Mouse (Mus musculus) midbrain, embryonic 16.5 days (tissue): ENCODE data around the gene Mark1. TPM values are rescaled to one million over a fixed set of nuclear protein-coding genes. Genes with fewer than 3 reads are reported as not detected.

ENCODE experiments used
- ATAC-seq: fragments of 200-750 bp; cut with Nextera tagmentation; 2 replicates; pipeline ENCODE4 v1.8.0; 2017; ENCODE audit warnings: moderate TSS enrichment
- H3K27ac ChIP-seq: fragments of 300-500 bp; sonication (generic); 2 replicates; pipeline ENCODE4 v1.5.1; 2014; ENCODE audit warnings: mild to moderate bottlenecking, low read length, mixed read lengths
- H3K27me3 ChIP-seq: fragments of 300-500 bp; sonication (generic); 2 replicates; pipeline ENCODE4 v1.6.1; 2014; ENCODE audit warnings: low read depth, low read length, mixed read lengths; ENCODE audit not compliant: control insufficient read depth, insufficient read depth
- H3K36me3 ChIP-seq: fragments of 300-500 bp; sonication (generic); 2 replicates; pipeline ENCODE4 v1.6.1; 2014; ENCODE audit warnings: mild to moderate bottlenecking, low read length, moderate library complexity, mixed read lengths; ENCODE audit not compliant: control insufficient read depth, insufficient read depth
- H3K4me1 ChIP-seq: fragments of 300-500 bp; sonication (generic); 2 replicates; pipeline ENCODE4 v1.6.1; 2014; ENCODE audit warnings: mild to moderate bottlenecking, low read length, mixed read lengths; ENCODE audit not compliant: control insufficient read depth, insufficient read depth
- H3K4me2 ChIP-seq: fragments of 300-500 bp; sonication (generic); 2 replicates; pipeline ENCODE4 v1.6.1; 2014; ENCODE audit warnings: mild to moderate bottlenecking, low read length, mixed read lengths
- H3K4me3 ChIP-seq: fragments of 300-500 bp; sonication (generic); 2 replicates; pipeline ENCODE4 v1.5.1; 2014; ENCODE audit warnings: low read depth, mild to moderate bottlenecking, low read length, moderate library complexity, mixed read lengths
- H3K9ac ChIP-seq: fragments of 300-500 bp; sonication (generic); 2 replicates; pipeline ENCODE4 v1.6.1; 2014; ENCODE audit warnings: low read depth, low read length, mixed read lengths
- H3K9me3 ChIP-seq: fragments of 300-500 bp; sonication (generic); replicated peaks from 2 replicates; pipeline ENCODE4 v1.6.1; 2014; ENCODE audit warnings: mild to moderate bottlenecking, low read length, mixed read lengths; ENCODE audit not compliant: control insufficient read depth, poor library complexity, severe bottlenecking
- WGBS: fragments of 180-500 bp; shearing (Covaris S2); extraction: QIAGEN DNeasy Blood & Tissue Kit; methylation state at CpG from one replicate; pipeline ENCODE4 v1.1.7; 2014; 5-methylcytosine and 5-hydroxymethylcytosine counted together
- polyA plus RNA-seq: library from polyadenylated mRNA; unstranded; fragments of >200 nt; fragmentation: Nextera tagmentation; extraction: Ambion mirVana; gene quantifications from 2 replicates; pipeline ENCODE4 v1.2.1, GENCODE M21; 2015

Gene Mark1
- 14.5 and 15.9 TPM in 2 replicates for polyA plus RNA-seq

DNA sequence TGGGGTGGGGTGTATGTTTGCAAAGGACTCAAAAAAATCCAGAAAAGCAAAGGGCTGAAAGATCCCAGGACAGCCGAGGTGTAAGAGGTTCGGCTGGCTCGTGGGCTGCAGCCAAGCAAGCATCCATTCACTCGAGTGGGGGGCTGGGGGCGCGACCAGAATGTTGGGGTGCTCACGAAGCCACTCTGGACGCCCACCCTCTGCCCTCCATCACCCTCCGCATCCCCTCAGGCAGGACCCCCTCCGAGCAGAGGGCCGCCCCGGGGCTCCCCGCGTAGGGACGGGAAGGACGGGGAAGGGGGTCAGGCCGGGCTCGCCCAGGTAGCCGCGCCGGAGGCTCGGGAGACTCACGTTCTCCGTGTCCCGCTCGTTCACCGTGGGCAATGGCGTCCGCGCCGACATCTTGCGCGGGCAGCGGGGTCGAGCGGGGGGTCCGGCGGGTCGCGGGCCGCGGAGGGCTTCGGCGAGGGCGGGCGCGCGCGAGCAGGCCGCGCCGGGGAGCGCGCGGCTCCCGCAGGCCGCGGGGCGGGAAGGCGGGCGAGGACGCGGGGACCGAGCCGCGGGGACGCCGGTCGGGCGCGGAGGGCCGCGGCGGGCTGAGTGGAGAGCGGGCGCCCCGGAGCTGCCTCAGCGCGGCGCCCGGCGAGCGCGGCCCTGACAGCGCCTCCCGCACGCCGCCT is at the start of gene Mark1:
TSS of gene Mark1 (minus strand) at position 500 of the 680 bp plus-strand sequence.
- under 1% methylated on average over 45 of the region's 88 CpGs for WGBS

DNA sequence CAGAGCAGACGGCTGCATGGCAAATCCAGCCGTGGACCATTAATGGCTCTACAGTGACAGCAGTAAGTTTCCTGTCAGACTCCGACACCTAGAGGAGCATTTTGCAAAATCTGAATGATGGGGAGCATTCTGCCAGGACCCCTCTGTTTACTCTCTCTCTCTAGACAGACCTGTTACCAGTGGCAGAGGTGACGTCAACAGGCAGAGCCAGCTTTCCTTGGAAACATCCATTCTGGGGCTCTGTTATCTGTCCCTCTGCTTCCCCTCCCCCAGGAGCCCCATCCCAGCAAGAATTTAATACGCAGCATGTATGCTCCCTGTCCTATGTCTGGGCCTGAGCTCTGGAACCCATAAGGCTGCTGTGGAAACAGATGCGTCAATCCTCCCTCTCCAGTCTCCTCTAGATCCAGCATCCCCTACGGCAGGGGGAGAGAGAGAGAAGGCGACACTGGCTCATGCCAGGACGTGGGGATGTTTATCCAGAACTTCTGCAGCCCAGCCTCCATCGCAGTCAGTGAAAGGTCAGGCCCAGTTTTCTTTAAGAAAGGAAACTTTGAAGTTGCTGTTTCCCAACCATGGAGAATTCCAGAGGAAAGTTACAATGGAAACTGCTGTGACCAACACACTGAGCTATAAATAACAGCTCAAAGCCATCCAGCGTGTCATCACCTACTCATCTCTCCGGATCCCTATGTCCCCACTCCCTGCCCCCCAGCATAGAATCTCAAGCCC is 48.3 kb upstream of the Mark1 start:
- WGBS = 75% methylated on average over 12 of the region's 12 CpGs

More for the DNA sequence above, at the start of gene Mark1:
- Histone ChIP-seq H3K9ac (peak within 1 kb of the TSS; percentile 99), H3K4me3 (peak within 1 kb of the TSS; percentile 97), H3K4me2 (peak within 1 kb of the TSS; percentile 76), H3K36me3 (no peaks in the 10 kb centered on the region), H3K4me1 (peaks cover 21% of the 10 kb centered on the region), H3K27me3 (no peaks in the 10 kb centered on the region), H3K9me3 (no peaks in the 10 kb centered on the region), H3K27ac (peak within 1 kb of the TSS; percentile 96)
- peak; percentile 49 for ATAC-seq

DNA sequence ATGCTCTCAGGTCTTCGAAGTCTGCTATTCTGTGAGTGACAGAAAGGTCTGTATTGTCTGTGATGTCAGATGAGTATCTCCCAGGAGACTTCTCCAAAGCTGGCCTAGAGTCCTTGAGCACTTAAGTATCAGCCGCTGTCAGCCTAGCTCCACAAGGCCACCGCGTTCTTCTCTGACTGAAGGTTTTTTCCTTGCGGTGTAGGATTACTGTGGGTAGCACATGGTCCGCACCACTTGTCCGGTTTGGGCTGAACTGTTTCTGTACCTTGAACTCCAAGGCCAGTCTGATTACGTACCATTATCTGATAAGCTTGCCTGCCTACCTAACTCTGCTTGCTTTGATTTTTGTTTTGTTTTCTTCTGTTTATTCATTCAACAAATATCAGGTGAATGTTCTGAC is 47.1 kb upstream of the Mark1 start:
- Histone ChIP-seq H3K9ac (no peak overlapping the region), H3K9me3 (no peaks in the 10 kb centered on the region), H3K4me1 (no peaks in the 10 kb centered on the region), H3K27me3 (no peaks in the 10 kb centered on the region), H3K27ac (no peak overlapping the region), H3K36me3 (no peaks in the 10 kb centered on the region), H3K4me3 (no peak overlapping the region), H3K4me2 (no peak overlapping the region)
- ATAC-seq = no peak
- WGBS = 93% methylated on average over 8 of the region's 8 CpGs

More for the DNA sequence above, 48.3 kb upstream of the Mark1 start:
- no peak overlapping the region for H3K27ac ChIP-seq
- H3K4me1 ChIP-seq = no peaks in the 10 kb centered on the region
- no peak for ATAC-seq
- no peak overlapping the region for H3K4me2 ChIP-seq
- H3K4me3 ChIP-seq = no peak overlapping the region
- H3K9ac ChIP-seq = no peak overlapping the region
- no peaks in the 10 kb centered on the region for H3K27me3 ChIP-seq
- no peaks in the 10 kb centered on the region for H3K36me3 ChIP-seq
- H3K9me3 ChIP-seq = no peaks in the 10 kb centered on the region

DNA sequence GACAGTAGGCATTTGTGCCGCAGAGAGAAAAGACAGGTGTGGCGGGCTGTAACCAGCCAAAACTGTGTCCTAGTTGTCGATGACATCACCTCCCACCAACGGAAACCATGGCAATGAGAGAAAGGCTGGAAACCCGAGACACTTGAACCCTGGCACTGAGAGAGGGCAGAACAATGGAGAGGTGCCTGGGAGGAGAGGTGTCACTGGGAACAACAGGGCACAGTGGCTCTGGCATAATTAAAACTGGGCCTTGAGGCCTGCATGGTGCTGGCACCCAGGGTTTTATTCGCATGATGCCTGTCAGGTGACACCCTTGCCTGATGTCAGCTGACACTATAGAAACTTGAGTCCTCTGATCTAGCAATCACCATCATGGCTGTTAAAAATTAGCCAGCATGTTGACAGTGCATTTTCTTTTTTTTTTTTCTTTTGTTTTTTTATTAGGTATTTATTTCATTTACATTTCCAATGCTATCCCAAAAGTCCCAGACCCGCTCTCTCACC is 38.9 kb upstream of the Mark1 start:
- Histone ChIP-seq H3K27ac (no peak overlapping the region), H3K4me1 (no peaks in the 10 kb centered on the region), H3K9ac (no peak overlapping the region), H3K4me3 (no peak overlapping the region), H3K9me3 (no peaks in the 10 kb centered on the region), H3K36me3 (no peaks in the 10 kb centered on the region), H3K27me3 (no peaks in the 10 kb centered on the region), H3K4me2 (no peak overlapping the region)
- no peak for ATAC-seq
- WGBS = 68% methylated on average over 7 of the region's 7 CpGs

DNA sequence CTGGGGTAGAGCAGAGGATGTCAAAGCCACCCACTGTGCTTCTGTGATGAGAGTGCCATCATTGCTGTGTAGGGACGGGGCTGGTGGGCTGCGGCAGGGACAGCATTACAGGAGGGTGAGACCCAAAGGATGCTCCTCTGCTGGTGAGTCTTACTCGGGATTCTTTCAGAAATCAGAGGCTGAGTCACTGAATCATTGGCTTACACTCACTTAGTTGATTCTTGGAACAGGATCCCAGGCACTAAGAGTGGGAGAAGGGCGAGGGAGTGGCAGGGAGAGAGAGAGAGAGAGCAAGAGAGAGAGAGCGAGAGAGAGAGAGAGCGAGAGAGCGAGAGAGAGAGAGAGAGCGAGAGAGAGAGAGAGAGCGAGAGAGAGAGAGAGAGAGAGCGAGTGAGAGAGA is 31.2 kb upstream of the Mark1 start:
- no peaks in the 10 kb centered on the region for H3K9me3 ChIP-seq
- H3K27me3 ChIP-seq = no peaks in the 10 kb centered on the region
- H3K9ac ChIP-seq = no peak overlapping the region
- H3K27ac ChIP-seq = no peak overlapping the region
- no peaks in the 10 kb centered on the region for H3K36me3 ChIP-seq
- no peaks in the 10 kb centered on the region for H3K4me1 ChIP-seq
- WGBS = 88% methylated on average over 10 of the region's 10 CpGs
- H3K4me2 ChIP-seq = no peak overlapping the region
- no peak for ATAC-seq
- no peak overlapping the region for H3K4me3 ChIP-seq

DNA sequence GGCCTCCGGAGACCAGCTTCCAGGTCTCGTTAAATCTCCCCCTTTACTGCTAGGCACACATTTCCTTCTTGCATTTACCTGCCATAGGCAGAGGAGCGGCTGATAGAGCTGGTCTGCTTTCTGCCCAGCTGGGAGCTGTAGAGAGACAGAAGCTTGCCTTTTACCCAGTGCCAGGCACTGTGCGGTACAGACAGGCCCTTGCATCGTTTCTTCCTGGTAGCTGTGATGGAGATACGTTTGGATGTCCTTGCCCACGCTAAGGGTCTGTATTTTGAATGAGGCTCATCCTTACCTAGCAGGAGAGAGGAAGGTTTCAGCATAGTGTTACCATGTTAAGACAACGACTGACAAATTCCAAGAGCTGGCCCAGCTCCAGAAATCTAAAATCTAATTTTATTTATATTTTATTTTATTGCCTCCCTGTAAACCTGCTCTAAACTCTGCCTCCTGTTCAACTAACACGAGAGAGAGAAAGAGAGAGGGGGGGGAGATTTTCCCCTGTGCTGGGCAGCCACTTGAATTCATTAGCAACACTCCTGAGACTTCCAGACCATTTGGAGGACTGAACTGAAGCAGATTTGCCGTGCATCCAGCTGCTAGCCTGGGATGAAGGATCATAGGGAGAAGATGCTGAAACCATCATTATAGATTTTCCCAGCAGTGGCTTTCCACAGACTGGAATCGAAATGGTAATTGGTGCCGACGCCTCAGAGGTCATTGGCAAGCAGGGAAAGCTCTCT is 21.2 kb upstream of the Mark1 start:
- Histone ChIP-seq H3K27me3 (no peaks in the 10 kb centered on the region), H3K36me3 (no peaks in the 10 kb centered on the region), H3K27ac (no peak overlapping the region), H3K4me2 (no peak overlapping the region), H3K9ac (no peak overlapping the region), H3K4me3 (no peak overlapping the region), H3K9me3 (no peaks in the 10 kb centered on the region), H3K4me1 (no peaks in the 10 kb centered on the region)
- WGBS = 53% methylated on average over 13 of the region's 13 CpGs
- ATAC-seq = no peak

DNA sequence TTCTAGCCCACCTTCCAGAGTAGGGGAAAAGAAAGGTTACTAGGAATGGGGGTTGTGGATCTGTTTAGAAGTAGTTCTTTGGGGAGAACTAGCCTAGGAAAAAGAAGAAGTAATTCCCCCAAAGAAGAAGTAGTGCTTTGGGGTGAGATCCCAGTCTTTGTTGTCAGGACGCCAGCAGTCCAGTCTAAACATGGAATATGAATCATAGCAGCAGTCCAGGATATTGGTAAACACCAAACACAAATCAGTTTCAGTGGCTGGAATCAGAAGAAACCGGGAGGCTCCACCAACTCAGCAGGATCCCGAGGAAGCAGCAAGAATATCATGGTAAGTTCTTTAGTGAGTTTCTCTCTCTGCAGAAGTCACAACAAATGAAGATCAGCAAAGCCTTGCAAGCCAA is 13.2 kb upstream of the Mark1 start:
- Histone ChIP-seq H3K9me3 (no peaks in the 10 kb centered on the region), H3K27ac (no peak overlapping the region), H3K4me2 (no peak overlapping the region), H3K4me1 (no peaks in the 10 kb centered on the region), H3K4me3 (no peak overlapping the region), H3K36me3 (no peaks in the 10 kb centered on the region), H3K9ac (no peak overlapping the region), H3K27me3 (no peaks in the 10 kb centered on the region)
- ATAC-seq = no peak
- WGBS = 92% methylated on average over 3 of the region's 3 CpGs

DNA sequence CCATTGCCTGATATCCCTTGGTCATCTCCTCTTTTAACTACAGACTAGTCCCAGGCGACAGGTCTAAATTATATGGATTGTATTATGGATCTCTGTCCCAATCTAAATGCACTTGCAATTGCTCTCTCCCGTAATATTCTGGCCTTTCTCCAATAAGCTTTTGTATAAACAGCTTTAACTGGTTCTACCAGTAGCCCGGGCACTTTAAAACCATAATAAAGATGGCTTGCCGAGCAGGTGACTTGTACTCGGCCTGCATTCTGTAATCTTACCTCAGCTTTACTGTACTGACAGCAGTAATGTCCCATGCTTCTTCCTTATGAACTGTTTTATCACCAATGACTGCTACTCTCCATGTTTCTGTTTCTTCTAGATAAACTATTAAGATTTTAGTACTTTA is 7.7 kb upstream of the Mark1 start:
- Histone ChIP-seq H3K9me3 (no peaks in the 10 kb centered on the region), H3K4me3 (no peak overlapping the region), H3K36me3 (no peaks in the 10 kb centered on the region), H3K9ac (no peak overlapping the region), H3K27me3 (no peaks in the 10 kb centered on the region), H3K4me1 (no peaks in the 10 kb centered on the region), H3K4me2 (no peak overlapping the region), H3K27ac (no peak overlapping the region)
- ATAC-seq = no peak
- 85% methylated on average over 5 of the region's 5 CpGs for WGBS
